Mouse (Mus musculus) hindbrain, embryonic 16.5 days (tissue): ENCODE measurements around the gene Rb1. TPM values are rescaled to one million over a fixed set of nuclear protein-coding genes. Genes with fewer than 3 reads are reported as not detected.

Experiments
- ATAC-seq: fragments of 200-750 bp; cut with Nextera tagmentation; 2 replicates; pipeline ENCODE4 v1.8.0; 2017; ENCODE audit warnings: moderate TSS enrichment, moderate library complexity
- H3K27ac ChIP-seq: fragments of 300-500 bp; sonication (generic); 2 replicates; pipeline ENCODE4 v1.5.1; 2014; ENCODE audit warnings: low read depth, mild to moderate bottlenecking, control low read depth, low read length, moderate library complexity
- H3K27me3 ChIP-seq: fragments of 300-500 bp; sonication (generic); replicated peaks from 2 replicates; pipeline ENCODE4 v1.6.1; 2014; ENCODE audit warnings: low read length; ENCODE audit not compliant: control insufficient read depth, insufficient read depth
- H3K36me3 ChIP-seq: fragments of 300-500 bp; sonication (generic); 2 replicates; pipeline ENCODE4 v1.6.1; 2014; ENCODE audit warnings: mild to moderate bottlenecking, low read length, moderate library complexity, mixed read lengths; ENCODE audit not compliant: control insufficient read depth, insufficient read depth
- H3K4me1 ChIP-seq: fragments of 300-500 bp; sonication (generic); 2 replicates; pipeline ENCODE4 v1.6.1; 2014; ENCODE audit warnings: low read depth, low read length; ENCODE audit not compliant: control insufficient read depth, insufficient read depth
- H3K4me2 ChIP-seq: fragments of 300-500 bp; sonication (generic); 2 replicates; pipeline ENCODE4 v1.6.1; 2014; ENCODE audit warnings: mild to moderate bottlenecking, low read length, control low read depth, moderate library complexity
- H3K4me3 ChIP-seq: fragments of 300-500 bp; sonication (generic); 2 replicates; pipeline ENCODE4 v1.5.1; 2014; ENCODE audit warnings: mild to moderate bottlenecking, low read length, control low read depth, moderate library complexity
- H3K9ac ChIP-seq: fragments of 300-500 bp; sonication (generic); 2 replicates; pipeline ENCODE4 v1.6.1; 2014; ENCODE audit warnings: low read depth, mild to moderate bottlenecking, control low read depth, low read length, moderate library complexity
- H3K9me3 ChIP-seq: fragments of 300-500 bp; sonication (generic); 2 replicates; pipeline ENCODE4 v1.6.1; 2014; ENCODE audit warnings: mild to moderate bottlenecking, low read length, moderate library complexity; ENCODE audit not compliant: control insufficient read depth
- WGBS: fragments of 180-500 bp; shearing (Covaris S2); extraction: QIAGEN DNeasy Blood & Tissue Kit; methylation state at CpG from one replicate; pipeline ENCODE4 v1.1.7; 2014; 5-methylcytosine and 5-hydroxymethylcytosine counted together
- polyA plus RNA-seq: library from polyadenylated mRNA; unstranded; fragments of >200 nt; fragmentation: Nextera tagmentation; extraction: Ambion mirVana; gene quantifications from 2 replicates; pipeline ENCODE4 v1.2.1, GENCODE M21; 2015

Gene Rb1
- polyA plus RNA-seq, 1 experiment from 2014 or later, result 20.4 TPM

- no peaks in the 10 kb centered on the region for H3K9me3 ChIP-seq
- ATAC-seq, result no peak
- no peaks in the 10 kb centered on the region for H3K27me3 ChIP-seq
- H3K27ac ChIP-seq, result no peak overlapping the region
- no peak overlapping the region for H3K9ac ChIP-seq
- H3K36me3 ChIP-seq, result peaks cover 29% of the 10 kb centered on the region
- WGBS, result 93% methylated on average over 13 of the region's 13 CpGs
- peaks cover 3% of the 10 kb centered on the region; the same call in 1 of the 2 replicates for H3K4me1 ChIP-seq
- no peak overlapping the region for H3K4me2 ChIP-seq
- no peak overlapping the region for H3K4me3 ChIP-seq
Measured at GRCm38 (mm10) chr14:73368966-73369365, 43.3 kb upstream of the Rb1 start.

- Histone ChIP-seq H3K4me3 (no peak overlapping the region), H3K4me2 (no peak overlapping the region), H3K9ac (no peak overlapping the region), H3K27me3 (no peaks in the 10 kb centered on the region), H3K9me3 (no peaks in the 10 kb centered on the region), H3K4me1 (peaks cover 3% of the 10 kb centered on the region; the same call in 1 of the 2 replicates), H3K36me3 (peaks cover 34% of the 10 kb centered on the region), H3K27ac (no peak overlapping the region)
- no peak for ATAC-seq
- WGBS, result 97% methylated on average over 13 of the region's 13 CpGs
Measured at GRCm38 (mm10) chr14:73368221-73368620, 42.6 kb upstream of the Rb1 start.

DNA sequence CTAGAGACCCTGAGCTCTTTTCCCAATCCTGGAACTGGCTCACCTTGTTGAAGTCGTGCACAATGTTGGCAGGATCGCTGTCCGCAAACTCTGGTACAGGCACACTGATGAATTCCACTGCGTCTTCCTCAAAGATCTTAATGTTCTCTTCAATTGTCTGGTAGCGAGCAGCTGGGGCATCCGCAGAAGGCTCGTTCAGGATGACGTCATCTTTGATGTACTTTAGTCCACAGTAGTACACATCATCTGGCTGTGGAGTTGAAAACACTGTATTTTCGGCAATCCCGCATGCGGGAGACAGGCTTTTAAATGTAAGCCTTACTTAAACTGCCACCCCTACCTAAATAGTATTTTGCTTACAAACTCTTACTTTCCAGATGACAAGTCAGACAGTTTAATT, 40.7 kb upstream of the Rb1 start:
- 91% methylated on average over 11 of the region's 11 CpGs for WGBS
- Histone ChIP-seq H3K27ac (no peak overlapping the region), H3K4me3 (no peak overlapping the region), H3K9me3 (no peaks in the 10 kb centered on the region), H3K4me1 (no peaks in the 10 kb centered on the region), H3K4me2 (no peak overlapping the region), H3K36me3 (peaks cover 45% of the 10 kb centered on the region), H3K27me3 (no peaks in the 10 kb centered on the region), H3K9ac (no peak overlapping the region)
- no peak for ATAC-seq

- H3K9ac ChIP-seq, result no peak overlapping the region
- 96% methylated on average over 11 of the region's 11 CpGs for WGBS
- no peak overlapping the region for H3K4me2 ChIP-seq
- H3K4me3 ChIP-seq, result no peak overlapping the region
- ATAC-seq, result no peak
- H3K9me3 ChIP-seq, result no peaks in the 10 kb centered on the region
- H3K36me3 ChIP-seq, result peaks cover 55% of the 10 kb centered on the region
- no peaks in the 10 kb centered on the region for H3K27me3 ChIP-seq
- no peaks in the 10 kb centered on the region for H3K4me1 ChIP-seq
- no peak overlapping the region for H3K27ac ChIP-seq
Measured at GRCm38 (mm10) chr14:73363782-73364181, 38.2 kb upstream of the Rb1 start.

- no peak for ATAC-seq
- H3K4me2 ChIP-seq, result no peak overlapping the region
Measured at GRCm38 (mm10) chr14:73354700-73355099, 29.1 kb upstream of the Rb1 start.

DNA sequence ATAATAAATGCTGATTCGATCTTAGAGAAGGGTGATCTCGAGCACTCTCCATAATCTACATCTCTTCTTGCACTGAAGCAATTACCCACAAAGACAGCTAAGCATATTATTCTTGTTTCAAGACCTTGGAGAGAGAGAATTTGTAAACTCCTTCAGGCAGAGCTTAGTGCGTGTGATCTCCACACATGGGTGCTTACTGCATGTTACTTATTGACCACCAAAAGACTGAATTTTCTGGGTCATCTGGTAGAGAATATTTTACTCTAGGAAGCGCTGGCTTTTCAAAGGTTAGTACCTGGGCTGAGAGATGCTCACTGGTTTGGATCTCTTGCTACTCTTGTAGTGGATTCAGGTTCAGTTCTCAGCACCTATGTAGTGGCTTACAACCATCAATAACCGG, 25.5 kb upstream of the Rb1 start:
- ATAC-seq, result no peak
- H3K27me3 ChIP-seq, result no peaks in the 10 kb centered on the region
- H3K9ac ChIP-seq, result no peak overlapping the region
- H3K36me3 ChIP-seq, result no peaks in the 10 kb centered on the region
- no peak overlapping the region for H3K27ac ChIP-seq
- H3K4me3 ChIP-seq, result no peak overlapping the region
- H3K4me1 ChIP-seq, result no peaks in the 10 kb centered on the region
- H3K4me2 ChIP-seq, result no peak overlapping the region
- no peaks in the 10 kb centered on the region for H3K9me3 ChIP-seq
- 93% methylated on average over 5 of the region's 5 CpGs for WGBS

More at GRCm38 (mm10) chr14:73354700-73355099, 29.1 kb upstream of the Rb1 start:
- H3K4me3 ChIP-seq, result no peak overlapping the region
- WGBS, result 95% methylated on average over 8 of the region's 8 CpGs
- peaks cover 14% of the 10 kb centered on the region for H3K36me3 ChIP-seq
- no peaks in the 10 kb centered on the region for H3K9me3 ChIP-seq
- no peaks in the 10 kb centered on the region for H3K4me1 ChIP-seq
- H3K9ac ChIP-seq, result no peak overlapping the region
- no peak overlapping the region for H3K27ac ChIP-seq
- H3K27me3 ChIP-seq, result no peaks in the 10 kb centered on the region

- 59% methylated on average over 1 of the region's 1 CpGs for WGBS
- no peak overlapping the region for H3K4me3 ChIP-seq
Measured at GRCm38 (mm10) chr14:73350029-73350428, 24.4 kb upstream of the Rb1 start.

DNA sequence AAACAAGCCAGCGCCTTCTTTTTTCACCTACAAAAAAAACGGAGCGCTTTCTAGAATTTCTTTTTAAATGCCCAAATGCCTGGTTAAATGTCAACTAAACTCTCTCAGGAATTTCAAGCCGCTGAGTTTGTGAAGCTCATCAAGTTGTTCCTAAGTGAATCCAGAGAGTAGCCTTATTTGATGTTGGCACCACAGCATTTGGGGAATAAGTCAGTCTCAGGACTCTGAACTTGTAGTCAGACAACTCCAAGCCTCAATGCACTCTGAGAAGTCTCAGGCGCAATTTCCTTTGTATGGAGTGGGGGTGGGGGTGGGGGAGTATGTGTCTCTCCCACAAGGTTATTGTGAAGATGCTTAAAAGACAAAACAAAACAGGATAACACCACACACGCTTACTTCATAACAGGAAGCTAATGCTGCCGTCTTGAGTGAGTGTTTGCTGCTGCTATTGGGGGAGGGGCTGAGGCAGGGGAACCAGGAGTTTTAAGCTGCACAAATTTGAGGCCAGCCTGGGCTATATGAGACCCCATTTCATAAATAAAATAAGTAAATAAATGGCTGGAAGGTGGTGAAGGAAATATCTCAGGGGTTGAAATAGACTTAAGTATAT, 23.5 kb upstream of the Rb1 start:
- no peaks in the 10 kb centered on the region for H3K36me3 ChIP-seq

More at GRCm38 (mm10) chr14:73350029-73350428, 24.4 kb upstream of the Rb1 start:
- H3K36me3 ChIP-seq, result no peaks in the 10 kb centered on the region
- ATAC-seq, result no peak
- no peak overlapping the region for H3K4me2 ChIP-seq
- H3K9ac ChIP-seq, result no peak overlapping the region
- no peaks in the 10 kb centered on the region for H3K9me3 ChIP-seq
- H3K27me3 ChIP-seq, result no peaks in the 10 kb centered on the region
- no peak overlapping the region for H3K27ac ChIP-seq
- no peaks in the 10 kb centered on the region for H3K4me1 ChIP-seq

DNA sequence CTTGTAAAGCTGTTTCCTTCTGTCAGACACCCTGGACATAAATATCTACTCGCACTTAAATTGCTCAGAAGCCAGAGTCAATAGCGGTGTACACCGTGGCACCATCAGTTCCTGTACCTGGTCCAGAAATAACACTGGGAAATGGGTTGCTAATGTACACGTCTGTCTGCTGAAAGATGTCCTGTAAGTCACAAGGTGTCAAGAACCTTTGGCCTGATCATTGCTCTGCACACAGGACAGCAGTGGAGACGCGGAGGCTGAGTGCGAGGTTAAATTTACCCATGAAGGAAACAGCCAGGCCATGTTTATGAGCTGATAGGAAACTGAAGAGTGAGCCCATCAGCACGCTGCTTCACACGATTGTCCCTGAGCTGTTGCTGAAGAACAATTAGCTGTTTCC, 21.7 kb upstream of the Rb1 start:
- WGBS, result 89% methylated on average over 9 of the region's 9 CpGs
- H3K36me3 ChIP-seq, result no peaks in the 10 kb centered on the region
- no peak overlapping the region for H3K4me3 ChIP-seq
- no peak overlapping the region for H3K27ac ChIP-seq
- H3K27me3 ChIP-seq, result no peaks in the 10 kb centered on the region
- H3K9ac ChIP-seq, result no peak overlapping the region
- no peak overlapping the region for H3K4me2 ChIP-seq
- no peaks in the 10 kb centered on the region for H3K4me1 ChIP-seq
- no peak for ATAC-seq
- H3K9me3 ChIP-seq, result no peaks in the 10 kb centered on the region

More for the DNA sequence above, 23.5 kb upstream of the Rb1 start:
- Histone ChIP-seq H3K9me3 (no peaks in the 10 kb centered on the region), H3K27me3 (no peaks in the 10 kb centered on the region), H3K4me2 (no peak overlapping the region), H3K27ac (no peak overlapping the region), H3K9ac (no peak overlapping the region), H3K4me1 (no peaks in the 10 kb centered on the region), H3K4me3 (no peak overlapping the region)
- WGBS, result 57% methylated on average over 7 of the region's 7 CpGs
- ATAC-seq, result no peak
